Mouse (Mus musculus): ENCODE measurements around the gene Hddc3. TPM values are rescaled to one million over a fixed set of nuclear protein-coding genes. Genes with fewer than 3 reads are reported as not detected.
"Not testable (repeated sequence)": the region's sequence is repeated elsewhere in the genome, so short reads cannot be mapped to it uniquely, and the experiment has no call there.

Gene Hddc3
- polyA plus RNA-seq, 1 experiment from 2014 or later = 21.4 TPM

DNA sequence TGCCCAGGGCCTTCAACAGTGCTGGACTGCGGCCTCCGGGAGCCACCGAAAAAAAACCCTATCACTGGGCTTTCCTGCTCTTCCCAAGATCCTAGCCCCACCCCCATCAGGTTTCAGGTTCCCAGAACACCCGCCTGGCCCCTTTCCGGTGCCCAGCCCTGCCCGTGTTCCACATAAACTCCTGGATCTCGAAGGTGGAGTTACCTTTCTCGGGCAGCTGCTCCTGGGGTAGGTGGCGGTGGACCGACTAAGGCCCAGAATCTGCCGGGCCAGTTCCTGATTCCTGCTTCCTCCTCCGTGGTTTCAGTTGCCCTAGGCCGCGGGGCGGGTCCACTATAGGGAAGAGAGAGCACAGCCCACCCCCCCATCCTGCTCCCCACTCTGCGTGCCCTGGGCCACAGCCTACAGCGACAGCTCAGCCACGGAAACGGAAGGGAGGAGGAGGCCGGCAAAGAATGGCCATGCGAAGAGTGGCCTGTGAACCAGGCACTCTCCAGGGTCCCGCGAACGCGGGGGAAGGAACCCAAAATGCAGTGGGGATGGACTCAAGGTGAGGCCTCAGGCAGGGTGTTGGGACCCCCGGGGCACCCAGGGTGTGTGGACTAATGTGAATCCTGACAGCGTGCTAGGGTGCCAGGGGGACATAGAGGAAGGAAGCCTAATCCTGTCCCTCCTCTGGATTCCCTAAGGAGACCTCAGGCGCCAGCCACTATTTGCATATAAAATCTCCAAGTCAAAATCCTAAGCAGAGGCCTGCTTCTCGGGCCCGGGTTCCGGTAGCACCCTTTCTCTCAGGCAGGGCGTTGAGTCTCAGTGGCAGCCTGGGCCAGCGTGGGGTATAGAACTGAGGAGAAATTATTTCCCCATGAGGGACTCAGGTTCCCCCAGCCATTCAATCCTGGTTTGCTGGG is 45.0 kb downstream of the Hddc3 start, which contains the start of gene Fes:
Gene Fes (minus strand): TSS at position 314 of the 911 bp plus-strand sequence.
- Histone ChIP-seq H3K4me3 (peak within 1 kb of the TSS; percentile 24), H3K4me2 (peak within 1 kb of the TSS; percentile 37), H3K27ac (peak within 1 kb of the TSS; percentile 35; the same call in 1 of the 2 replicates), H3K27me3 (peaks cover 13% of the 10 kb centered on the region), H3K4me1 (replicated peaks) (peaks cover 17% of the 10 kb centered on the region), H3K36me3 (peaks cover 32% of the 10 kb centered on the region), H3K9ac (peak within 1 kb of the TSS; percentile 61), H3K9me3 (no peaks in the 10 kb centered on the region)
- ATAC-seq (ENCODE audit: low FRiP score) = 0 out of 2 replicates have a peak, but pooled peaks have one; percentile 45
- 12% methylated on average over 33 of the region's 33 CpGs for WGBS

- Histone ChIP-seq H3K4me3 (no peak overlapping the region), H3K4me1 (replicated peaks) (peaks cover 11% of the 10 kb centered on the region), H3K27ac (no peak overlapping the region), H3K9me3 (no peaks in the 10 kb centered on the region), H3K27me3 (peaks cover 4% of the 10 kb centered on the region), H3K4me2 (no peak overlapping the region), H3K36me3 (peaks cover 70% of the 10 kb centered on the region), H3K9ac (no peak overlapping the region)
- WGBS = 93% methylated on average over 15 of the region's 15 CpGs
- ATAC-seq (ENCODE audit: low FRiP score) = no peak
These were observed 49.2 kb downstream of the Hddc3 start for GRCm38 (mm10) chr7:80392119-80392518.

DNA sequence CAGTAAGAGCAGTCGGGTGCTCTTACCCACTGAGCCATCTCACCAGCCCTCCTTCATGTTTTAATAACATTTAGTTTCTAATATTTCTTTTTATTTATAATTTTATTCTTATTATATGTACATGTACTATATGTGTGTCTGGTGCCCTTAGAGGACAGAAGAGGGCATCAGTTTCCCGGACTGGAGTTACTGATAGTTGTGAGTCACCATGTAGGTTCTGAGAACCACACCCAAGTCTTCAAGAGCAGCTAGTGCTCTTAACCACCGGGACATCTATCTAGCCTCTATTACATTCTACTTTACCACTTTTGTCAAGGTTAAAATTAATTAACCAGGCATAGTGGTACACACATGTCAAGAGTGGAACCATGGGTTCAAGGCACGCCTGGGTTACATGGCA is 51.7 kb downstream of the Hddc3 start:
- Histone ChIP-seq H3K9ac (no peak overlapping the region), H3K9me3 (no peaks in the 10 kb centered on the region), H3K27ac (no peak overlapping the region), H3K4me3 (no peak overlapping the region), H3K4me2 (no peak overlapping the region), H3K4me1 (replicated peaks) (peaks cover 9% of the 10 kb centered on the region), H3K36me3 (peaks cover 74% of the 10 kb centered on the region), H3K27me3 (no peaks in the 10 kb centered on the region)
- no peak for ATAC-seq (ENCODE audit: low FRiP score)
- WGBS = 94% methylated on average over 4 of the region's 4 CpGs

GRCm38 (mm10) chr7:80396427-80396826 is 53.5 kb downstream of the Hddc3 start:
- H3K4me2 ChIP-seq; ATAC-seq (ENCODE audit: low FRiP score); H3K27ac ChIP-seq; H3K9ac ChIP-seq; H3K9me3 ChIP-seq; H3K27me3 ChIP-seq; H3K4me3 ChIP-seq: not testable (repeated sequence)
- WGBS = 87% methylated on average over 4 of the region's 4 CpGs
- Histone ChIP-seq H3K36me3 (peaks cover 56% of the 10 kb centered on the region), H3K4me1 (replicated peaks) (peaks cover 26% of the 10 kb centered on the region)

- Histone ChIP-seq H3K9me3 (no peaks in the 10 kb centered on the region), H3K4me3 (no peak overlapping the region), H3K4me1 (replicated peaks) (peaks cover 31% of the 10 kb centered on the region), H3K4me2 (no peak overlapping the region), H3K9ac (no peak overlapping the region), H3K36me3 (peaks cover 41% of the 10 kb centered on the region), H3K27me3 (no peaks in the 10 kb centered on the region), H3K27ac (no peak overlapping the region)
- ATAC-seq (ENCODE audit: low FRiP score) = no peak
- WGBS = 86% methylated on average over 9 of the region's 9 CpGs
These were observed 55.1 kb downstream of the Hddc3 start for GRCm38 (mm10) chr7:80397986-80398385.

DNA sequence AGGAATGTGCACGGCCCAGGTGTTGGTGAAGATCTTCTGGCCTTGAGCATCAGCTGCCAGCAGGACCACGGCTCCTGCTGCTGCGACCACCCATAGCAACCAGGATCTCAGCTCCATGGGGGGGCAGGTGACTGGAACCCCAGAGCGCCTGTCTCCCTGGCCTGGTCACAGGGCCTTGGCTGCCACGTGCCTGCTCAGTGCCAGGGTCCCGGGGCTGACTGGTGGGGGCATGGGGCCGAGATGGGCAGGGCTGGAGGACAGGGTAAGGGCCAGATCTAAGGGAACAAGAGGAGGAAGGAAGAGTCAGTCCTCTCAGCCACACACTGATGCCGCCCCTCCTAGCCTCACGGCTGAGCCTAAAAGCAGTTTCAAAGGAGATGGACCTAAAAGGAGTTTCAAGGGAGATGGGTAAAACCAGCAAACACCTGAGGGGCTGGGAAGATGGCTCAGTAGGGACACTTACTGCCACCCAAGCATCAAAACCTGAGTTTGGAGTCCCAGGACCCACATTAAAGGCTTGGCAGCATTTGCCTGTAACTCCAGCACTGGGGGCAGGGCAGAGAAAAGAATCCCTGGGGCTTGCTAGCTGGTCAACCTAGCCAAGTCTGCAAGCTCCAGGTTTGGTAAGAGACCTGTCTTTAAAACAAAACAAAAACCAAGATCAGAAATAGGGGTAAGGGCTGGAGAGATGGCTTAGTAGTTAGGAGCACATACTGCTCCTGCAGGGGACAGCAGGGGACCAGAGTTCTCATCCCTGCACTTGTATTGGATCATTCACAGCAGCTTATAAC is 55.9 kb downstream of the Hddc3 start:
- Histone ChIP-seq H3K4me3 (no peak overlapping the region), H3K9ac (0 out of 2 replicates have a peak overlapping the region, but pooled peaks have one; percentile 43), H3K36me3 (peaks cover 32% of the 10 kb centered on the region), H3K9me3 (no peaks in the 10 kb centered on the region), H3K27me3 (peaks cover 4% of the 10 kb centered on the region; the same call in 1 of the 2 replicates), H3K4me1 (replicated peaks) (peaks cover 31% of the 10 kb centered on the region), H3K4me2 (no peak overlapping the region), H3K27ac (no peak overlapping the region)
- no peak for ATAC-seq (ENCODE audit: low FRiP score)
- WGBS = 78% methylated on average over 9 of the region's 9 CpGs

DNA sequence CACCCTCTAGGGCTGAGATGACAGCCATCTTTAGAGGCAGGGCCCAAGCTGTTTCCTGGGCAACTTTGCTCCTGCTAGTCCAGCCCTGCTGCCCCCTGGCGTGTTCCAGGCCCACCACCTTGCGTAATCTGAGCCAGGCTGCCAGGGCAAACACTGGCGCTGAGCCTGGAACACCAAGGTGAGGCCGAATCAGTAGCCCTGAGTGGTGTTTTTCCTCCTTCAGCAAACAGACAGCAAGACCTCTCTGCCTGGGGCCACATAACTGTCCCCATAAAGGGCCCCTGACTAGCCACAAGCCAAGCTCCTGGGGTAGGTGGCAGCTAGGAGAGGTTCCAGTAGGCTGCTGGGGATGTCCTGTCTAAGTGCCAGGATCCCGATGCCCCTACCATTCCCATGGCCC is 57.2 kb downstream of the Hddc3 start:
- Histone ChIP-seq H3K36me3 (peaks cover 23% of the 10 kb centered on the region), H3K27me3 (peaks cover 16% of the 10 kb centered on the region; the same call in 1 of the 2 replicates), H3K9me3 (no peaks in the 10 kb centered on the region), H3K9ac (peak overlapping the region; percentile 97), H3K4me2 (peak overlapping the region; percentile 13), H3K4me1 (replicated peaks) (peaks cover 31% of the 10 kb centered on the region), H3K4me3 (no peak overlapping the region), H3K27ac (0 out of 2 replicates have a peak overlapping the region, but pooled peaks have one; percentile 2)
- 61% methylated on average over 5 of the region's 5 CpGs for WGBS
- ATAC-seq (ENCODE audit: low FRiP score) = no peak

Other genes with a start within 250 kb of the Hddc3 start
- 237 and 256 TPM in 2 replicates for gene Idh2, start 227.7 kb upstream of the Hddc3 start, polyA plus RNA-seq (2015; fragmentation: Nextera tagmentation; extraction: Ambion mirVana)
- gene Sema4b, start 156.3 kb upstream of the Hddc3 start, polyA plus RNA-seq (2015; fragmentation: Nextera tagmentation; extraction: Ambion mirVana) = 23.9 and 26.5 TPM in 2 replicates
- gene Cib1, start 110.3 kb upstream of the Hddc3 start, polyA plus RNA-seq (2015; fragmentation: Nextera tagmentation; extraction: Ambion mirVana) = 35.0 and 38.1 TPM in 2 replicates
- 4.1 and 5.3 TPM in 2 replicates for gene Gdpgp1, start 110.2 kb upstream of the Hddc3 start, polyA plus RNA-seq (2015; fragmentation: Nextera tagmentation; extraction: Ambion mirVana)
- gene Ttll13, start 96.7 kb upstream of the Hddc3 start, polyA plus RNA-seq (2015; fragmentation: Nextera tagmentation; extraction: Ambion mirVana) = 1.7 and 2.1 TPM in 2 replicates
- 60.3 and 62.3 TPM in 2 replicates for gene Ngrn, start 81.9 kb upstream of the Hddc3 start, polyA plus RNA-seq (2015; fragmentation: Nextera tagmentation; extraction: Ambion mirVana)
- 21.8 and 23.4 TPM in 2 replicates for gene Vps33b, start 73.5 kb upstream of the Hddc3 start, polyA plus RNA-seq (2015; fragmentation: Nextera tagmentation; extraction: Ambion mirVana)
- 43.5 and 46.8 TPM in 2 replicates for gene Prc1, start 48.7 kb upstream of the Hddc3 start, polyA plus RNA-seq (2015; fragmentation: Nextera tagmentation; extraction: Ambion mirVana)
- gene Rccd1, start 18.6 kb upstream of the Hddc3 start, polyA plus RNA-seq (2015; fragmentation: Nextera tagmentation; extraction: Ambion mirVana) = 14.5 and 16.1 TPM in 2 replicates
- gene Unc45a, start 2.1 kb upstream of the Hddc3 start, polyA plus RNA-seq (2015; fragmentation: Nextera tagmentation; extraction: Ambion mirVana) = 55.5 and 61.5 TPM in 2 replicates
- 20.8 and 23.4 TPM in 2 replicates for gene Man2a2, start 28.3 kb downstream of the Hddc3 start, polyA plus RNA-seq (2015; fragmentation: Nextera tagmentation; extraction: Ambion mirVana)
- gene Fes, start 44.8 kb downstream of the Hddc3 start, polyA plus RNA-seq (2015; fragmentation: Nextera tagmentation; extraction: Ambion mirVana) = 6.1 and 6.9 TPM in 2 replicates
- gene Furin, start 62.3 kb downstream of the Hddc3 start, polyA plus RNA-seq (2015; fragmentation: Nextera tagmentation; extraction: Ambion mirVana) = 4.0 and 4.7 TPM in 2 replicates
- 11.3 and 13.5 TPM in 2 replicates for gene Blm, start 192.0 kb downstream of the Hddc3 start, polyA plus RNA-seq (2015; fragmentation: Nextera tagmentation; extraction: Ambion mirVana)